Mouse (Mus musculus) ovary, adult 18-20 months (tissue): Measurements from ENCODE around the gene S100a16.
A peak's percentile ranks its signal among the peaks of the same experiment; 100 is the strongest.

Experiments used
- DNase-seq: peaks from one replicate; pipeline ENCODE4 v3.0.0; 2022; ENCODE audit warnings: low spot score, mixed read lengths

S100a16 gene

DNA sequence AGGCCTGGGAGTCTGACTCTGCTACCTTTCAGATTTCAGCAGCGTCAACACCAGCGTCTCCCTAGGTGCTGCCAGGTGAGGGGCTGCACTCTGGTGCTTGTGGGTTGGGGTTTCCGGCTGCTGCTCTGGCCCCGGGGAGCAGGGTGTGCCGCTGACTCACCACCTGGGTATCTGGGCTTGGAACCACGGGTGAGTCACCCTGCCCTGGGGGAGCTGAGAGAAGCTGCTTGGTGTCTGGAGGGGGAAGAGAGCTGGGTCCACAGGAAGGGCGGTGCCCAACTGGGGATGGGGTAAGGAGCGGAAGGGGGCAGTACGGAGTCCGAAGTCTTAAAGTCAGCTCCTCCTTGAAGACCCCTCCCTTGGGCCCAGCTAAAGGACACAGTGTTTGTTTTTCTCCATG lies 49.9 kb downstream of the S100a16 start:
- peak; percentile 76 for DNase-seq

DNA sequence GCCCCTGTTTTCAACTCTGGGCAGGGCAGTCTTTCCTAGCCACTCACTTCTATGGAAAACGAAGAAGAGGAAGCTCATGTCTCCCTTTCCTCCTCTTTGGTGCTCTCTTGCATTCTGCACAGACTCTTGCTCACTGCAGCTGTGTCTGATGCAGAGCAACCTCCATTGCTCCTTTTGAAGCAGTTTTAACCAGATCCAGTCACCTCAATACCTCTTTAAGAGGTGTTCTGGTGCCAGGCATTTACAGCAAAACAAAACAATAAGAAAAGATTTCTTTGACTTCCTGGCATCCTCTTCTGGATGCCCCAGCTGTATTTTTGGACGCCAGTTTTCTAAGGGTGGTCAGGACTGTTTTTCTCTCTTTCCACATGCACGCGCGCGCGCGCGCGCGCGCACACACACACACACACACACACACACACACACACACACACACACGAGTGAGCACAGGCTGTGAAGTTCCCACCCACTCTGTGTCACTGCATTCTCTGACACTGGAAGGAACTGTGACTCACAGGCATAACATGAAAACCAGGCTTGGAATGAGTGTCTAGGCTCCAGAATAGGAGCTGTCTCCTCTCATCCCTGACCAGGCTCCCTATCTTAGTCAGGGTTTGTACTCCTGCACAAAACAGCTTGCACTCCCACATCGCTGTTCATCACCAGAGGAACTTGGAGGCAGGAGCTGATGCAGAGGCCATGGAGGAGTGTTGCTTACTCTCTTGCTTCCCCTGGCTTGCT lies 50.5 kb downstream of the S100a16 start:
- no peak for DNase-seq

DNA sequence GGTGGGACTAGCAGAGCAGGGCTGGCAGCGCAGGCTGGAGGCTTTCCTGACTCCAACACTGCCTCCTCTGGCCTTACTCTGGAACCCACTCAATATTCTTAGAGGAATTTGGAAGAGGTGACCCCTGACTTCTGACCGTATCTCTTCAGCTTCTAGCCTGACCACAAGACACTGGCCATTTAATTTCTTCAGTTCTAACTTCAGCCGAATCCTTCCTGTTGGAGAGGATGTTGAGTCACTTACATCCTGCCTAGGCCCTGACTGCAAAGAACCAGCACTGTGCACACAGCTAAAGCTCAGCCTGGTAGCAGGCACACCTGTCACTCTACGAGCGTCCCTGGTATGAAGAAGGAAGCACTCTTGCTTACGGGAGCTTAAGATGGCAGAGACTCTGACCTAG lies 52.3 kb downstream of the S100a16 start:
- no peak for DNase-seq

DNA sequence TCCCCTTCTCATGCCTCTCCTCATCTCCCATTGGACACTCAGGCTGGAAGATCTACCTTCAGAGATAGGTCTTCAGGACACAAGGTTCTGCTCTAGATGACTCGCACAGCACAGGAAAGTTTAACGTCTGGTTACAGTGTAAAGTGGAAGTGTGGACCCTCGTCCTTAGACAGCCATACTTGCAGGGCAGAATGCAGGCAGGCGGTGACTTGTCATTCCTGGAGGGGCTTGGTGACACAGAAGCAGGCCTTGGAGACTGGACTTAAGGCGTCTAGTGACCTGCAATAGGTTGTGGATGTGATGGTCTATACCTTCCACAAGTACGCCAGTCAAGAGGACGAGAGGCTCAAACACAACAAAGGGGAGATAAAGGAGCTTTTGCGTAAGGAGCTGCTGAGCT lies 52.9 kb downstream of the S100a16 start, which contains the start of gene S100a2:
S100a2 (plus strand) TSS at position 301 of the 400 bp plus-strand sequence.
- DNase-seq, result no peak
